Mouse (Mus musculus): ENCODE data around the gene Dsn1.

The Dsn1 gene

DNA sequence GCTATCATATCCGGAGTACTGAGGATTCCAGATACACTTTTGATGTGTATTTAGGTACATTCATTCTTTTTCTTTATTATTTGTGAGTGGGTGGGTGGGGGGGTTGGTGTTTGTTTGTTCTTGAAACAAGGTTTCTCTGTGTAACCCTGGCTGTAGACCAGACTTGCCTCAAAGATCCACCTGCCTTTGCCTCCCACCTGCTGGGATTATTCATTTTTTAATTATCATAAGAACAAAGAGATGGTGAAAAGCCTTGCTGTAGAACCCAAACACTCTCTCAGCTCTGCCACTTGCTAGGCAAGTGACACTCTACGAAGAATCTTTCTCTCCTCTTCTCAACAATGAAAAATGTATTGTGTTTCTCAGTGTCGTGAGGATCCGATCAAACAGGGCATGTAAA lies 12.3 kb upstream of the Dsn1 start:
- DNase-seq, result no peak

- DNase-seq, result no peak
These were observed 9.7 kb upstream of the Dsn1 start for GRCm38 (mm10) chr2:157016529-157017270.

- no peak for DNase-seq
These were observed 5.4 kb upstream of the Dsn1 start for GRCm38 (mm10) chr2:157012341-157012740.

- DNase-seq, result no peak
These were observed 3.8 kb upstream of the Dsn1 start for GRCm38 (mm10) chr2:157010634-157011310.

GRCm38 (mm10) chr2:157010121-157010520 lies 3.2 kb upstream of the Dsn1 start:
- DNase-seq, result no peak

GRCm38 (mm10) chr2:157008509-157008908 lies 1.6 kb upstream of the Dsn1 start:
- no peak for DNase-seq

DNA sequence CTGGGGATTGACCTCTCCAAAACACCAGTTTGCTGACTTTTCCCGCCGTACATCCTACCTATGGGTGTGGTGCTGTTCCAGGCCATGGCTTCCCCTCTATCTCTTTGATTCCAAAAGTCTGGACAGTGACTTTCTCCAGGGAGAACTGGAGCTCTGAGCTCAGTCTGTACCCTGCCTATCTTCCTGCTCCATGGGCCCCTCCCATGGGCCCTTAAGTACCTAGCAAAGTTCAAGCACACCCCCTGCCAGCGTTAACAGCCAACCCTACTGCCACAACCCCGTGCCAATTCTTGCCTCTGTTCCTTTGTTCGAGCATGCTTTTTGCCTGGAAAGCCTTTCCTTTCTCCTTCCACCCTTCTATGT lies 261 bp upstream of the Dsn1 start:
- no peak for DNase-seq

- no peak for DNase-seq
These were observed 4.6 kb downstream of the Dsn1 start for GRCm38 (mm10) chr2:157002321-157002720.

DNA sequence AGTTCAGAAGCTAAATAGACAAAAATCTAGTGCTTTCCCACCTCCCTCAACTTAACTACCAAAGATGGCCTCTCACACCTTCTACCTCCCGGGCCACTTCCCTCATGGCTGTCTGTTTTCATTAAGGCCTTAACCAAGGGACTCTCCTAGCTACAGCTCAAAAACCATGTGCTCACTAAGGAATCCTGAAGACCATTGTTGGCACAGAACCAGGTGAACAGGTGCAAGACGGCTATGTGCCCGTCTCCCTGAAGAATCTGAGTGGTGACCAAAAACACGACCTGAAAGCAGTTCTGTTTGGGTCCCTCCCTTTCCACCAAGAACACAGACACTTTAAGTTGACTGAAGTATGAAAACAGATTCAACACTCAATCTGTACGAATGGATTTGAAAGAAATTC lies 8.7 kb downstream of the Dsn1 start:
- DNase-seq, result no peak

- peak; percentile 78 for DNase-seq
These were observed 10.4 kb downstream of the Dsn1 start for GRCm38 (mm10) chr2:156996576-156996975.

- DNase-seq, result peak; percentile 98
These were observed 15.3 kb downstream of the Dsn1 start, which contains the start of gene Ndrg3 for GRCm38 (mm10) chr2:156991470-156992319. Gene Ndrg3, minus strand, starts transcription at chr2:156992056.

GRCm38 (mm10) chr2:156990727-156991431 lies 16.1 kb downstream of the Dsn1 start:
- DNase-seq, result peak; percentile 29

DNA sequence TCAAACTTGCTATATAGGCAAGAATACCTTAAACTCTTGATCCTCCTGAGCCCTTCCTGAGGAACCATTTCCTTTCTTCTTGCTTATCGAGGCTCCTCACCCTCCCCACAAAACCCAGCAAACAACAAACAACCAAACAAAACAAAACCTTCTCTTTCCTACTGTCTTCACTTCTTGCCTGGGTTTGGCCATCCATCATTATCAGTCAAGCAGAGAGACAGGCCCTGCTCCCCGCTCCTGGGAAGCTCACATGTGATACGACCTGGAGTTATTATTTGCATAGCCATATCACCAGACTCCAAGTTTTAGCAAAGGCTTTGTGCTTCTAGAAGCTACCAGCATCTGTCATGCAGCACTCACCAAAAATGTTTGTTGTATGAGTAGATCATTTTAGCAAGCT lies 19.6 kb downstream of the Dsn1 start:
- DNase-seq, result no peak

- no peak for DNase-seq
These were observed 24.1 kb downstream of the Dsn1 start for GRCm38 (mm10) chr2:156982864-156983263.

DNA sequence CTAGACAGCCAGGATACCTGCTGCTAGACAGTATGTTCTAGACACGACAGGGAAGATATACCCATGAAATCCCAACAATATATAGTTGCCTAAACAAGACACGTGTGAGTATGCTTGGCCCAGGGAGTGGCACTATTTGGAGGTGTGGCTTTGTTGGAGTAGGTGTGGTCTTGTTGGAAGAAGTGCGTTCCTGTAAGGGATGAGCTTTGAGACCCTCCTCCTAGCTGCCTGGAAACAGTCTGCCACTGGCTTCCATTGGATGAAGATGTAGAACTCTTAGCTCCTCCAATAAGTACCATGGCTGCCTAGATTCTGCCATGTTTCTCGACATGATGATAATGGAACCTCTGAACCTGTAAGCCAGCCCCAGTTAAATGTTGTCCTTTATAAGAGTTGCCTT lies 25.7 kb downstream of the Dsn1 start:
- no peak for DNase-seq

- DNase-seq, result no peak
These were observed 26.9 kb downstream of the Dsn1 start for GRCm38 (mm10) chr2:156980059-156980458.

GRCm38 (mm10) chr2:156976711-156977110 lies 30.2 kb downstream of the Dsn1 start:
- no peak for DNase-seq

- no peak for DNase-seq
These were observed 32.0 kb downstream of the Dsn1 start for GRCm38 (mm10) chr2:156974967-156975366.

DNA sequence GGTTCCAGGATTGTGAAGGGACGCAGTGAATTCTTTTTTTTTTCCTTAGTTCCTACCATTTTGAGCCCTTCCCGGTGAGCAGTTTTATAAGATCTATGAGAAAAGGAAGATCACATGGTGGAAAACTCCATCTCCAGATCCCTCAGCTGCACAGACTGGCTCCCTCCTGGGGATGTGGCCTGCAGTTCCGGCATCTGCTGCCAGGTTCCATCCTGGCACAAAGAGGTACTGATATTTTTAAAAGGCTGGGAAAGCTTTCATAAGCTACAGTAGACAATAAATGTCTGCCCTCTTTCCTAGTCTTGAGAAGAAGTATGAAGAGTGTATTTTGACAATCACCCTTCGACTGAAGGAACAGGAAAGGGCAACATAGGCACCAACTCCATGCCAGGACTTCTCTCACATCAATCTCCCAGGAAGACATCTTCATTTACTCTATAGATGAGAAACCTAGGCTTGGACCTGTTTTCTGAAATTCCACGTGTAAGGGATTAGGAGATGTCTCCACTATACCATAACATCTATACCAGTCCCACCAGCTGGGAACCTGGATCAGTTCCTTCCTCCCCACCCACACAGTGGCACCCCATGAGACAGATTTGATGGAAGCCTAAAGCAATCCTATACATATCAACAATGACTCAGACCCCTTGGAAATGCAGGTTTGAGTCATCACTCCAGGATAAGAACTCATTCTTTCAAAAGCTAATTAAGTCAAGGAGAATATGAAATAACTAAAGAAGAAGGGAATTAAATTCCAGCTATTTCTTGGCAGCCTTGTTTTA lies 33.4 kb downstream of the Dsn1 start:
- no peak for DNase-seq

DNA sequence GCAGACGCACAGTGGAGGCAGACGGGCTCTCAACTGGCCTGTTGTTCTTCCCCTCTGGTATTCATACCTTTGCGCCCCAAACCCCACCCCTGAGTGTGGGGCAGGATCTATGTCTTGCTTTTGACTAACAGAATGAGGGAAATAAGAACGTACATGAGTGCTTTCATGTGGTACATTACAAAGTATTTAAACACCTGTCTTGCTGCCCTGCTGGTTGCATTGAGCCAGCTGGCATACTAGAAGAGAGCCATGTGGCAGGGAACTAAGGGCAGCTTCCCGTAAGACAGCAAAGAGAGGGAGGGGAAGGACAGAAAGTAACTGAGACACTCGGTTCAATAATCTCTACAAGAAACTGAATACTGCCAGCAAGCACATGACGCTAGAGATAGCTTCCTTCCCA lies 36.7 kb downstream of the Dsn1 start:
- no peak for DNase-seq

- DNase-seq, result no peak
These were observed 38.5 kb downstream of the Dsn1 start for GRCm38 (mm10) chr2:156968501-156968900.

DNA sequence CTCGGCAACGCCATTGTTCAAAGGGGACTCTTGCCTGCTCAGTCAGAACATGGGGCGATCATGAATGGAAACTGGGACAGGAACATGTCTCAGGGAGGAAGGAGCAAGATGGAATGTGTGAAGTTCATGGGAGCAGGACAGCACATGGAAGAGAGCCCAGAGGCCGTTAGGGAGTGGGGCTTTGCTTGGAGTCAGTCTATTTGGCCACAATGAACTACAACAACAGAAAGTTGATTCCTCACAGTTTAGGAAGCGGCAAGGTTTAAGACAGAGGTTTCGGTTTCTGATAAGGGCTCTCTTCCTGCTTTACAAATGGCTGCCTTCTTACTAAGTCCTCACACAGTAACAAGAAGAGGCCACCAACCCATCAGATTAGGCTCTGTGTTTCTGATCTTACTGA lies 39.6 kb downstream of the Dsn1 start:
- DNase-seq, result peak; percentile 46
